Mouse (Mus musculus) embryonic facial prominence, embryonic 14.5 days (tissue): ENCODE results near the gene Fyn. TPM values are rescaled to one million over a fixed set of nuclear protein-coding genes. Genes with fewer than 3 reads are reported as not detected.

Experiments
- ATAC-seq: fragments of 200-750 bp; cut with Nextera tagmentation; 2 replicates; pipeline ENCODE4 v1.8.0; 2017; ENCODE audit warnings: low read depth, moderate number of reproducible peaks, moderate TSS enrichment
- DNase-seq: peaks from one replicate; pipeline ENCODE4 v3.0.0-alpha.2; 2015; ENCODE audit warnings: low spot score
- H3K27ac ChIP-seq: fragments of 300-500 bp; sonication (generic); replicated peaks from 2 replicates; pipeline ENCODE4 v1.5.1; 2014; ENCODE audit warnings: low read depth, mild to moderate bottlenecking, low read length, moderate library complexity
- H3K27me3 ChIP-seq: fragments of 300-500 bp; sonication (generic); replicated peaks from 2 replicates; pipeline ENCODE4 v1.6.1; 2014; ENCODE audit warnings: low read length; ENCODE audit not compliant: control insufficient read depth, insufficient read depth
- H3K36me3 ChIP-seq: fragments of 300-500 bp; sonication (generic); 2 replicates; pipeline ENCODE4 v1.6.1; 2014; ENCODE audit warnings: low read length, mixed read lengths; ENCODE audit not compliant: control insufficient read depth, insufficient read depth
- H3K4me1 ChIP-seq: fragments of 300-500 bp; sonication (generic); 2 replicates; pipeline ENCODE4 v1.6.1; 2014; ENCODE audit warnings: antibody characterized with exemption, low read length; ENCODE audit not compliant: control insufficient read depth, insufficient read depth
- H3K4me2 ChIP-seq: fragments of 300-500 bp; sonication (generic); 2 replicates; pipeline ENCODE4 v1.6.1; 2014; ENCODE audit warnings: low read depth, mild to moderate bottlenecking, low read length, moderate library complexity, mixed read lengths
- H3K4me3 ChIP-seq: fragments of 300-500 bp; sonication (generic); 2 replicates; pipeline ENCODE4 v1.5.1; 2014; ENCODE audit warnings: low read depth, mild to moderate bottlenecking, low read length
- H3K9ac ChIP-seq: fragments of 300-500 bp; sonication (generic); 2 replicates; pipeline ENCODE4 v1.6.1; 2014; ENCODE audit warnings: low read depth, mild to moderate bottlenecking, low read length, moderate library complexity, mixed read lengths
- H3K9me3 ChIP-seq: fragments of 300-500 bp; sonication (generic); 2 replicates; pipeline ENCODE4 v1.6.1; 2016; ENCODE audit warnings: low read length; ENCODE audit not compliant: control insufficient read depth
- WGBS: fragments of 180-500 bp; shearing (Covaris S2); extraction: QIAGEN DNeasy Blood & Tissue Kit; methylation state at CpG from one replicate; pipeline ENCODE4 v1.1.7; 2014; 5-methylcytosine and 5-hydroxymethylcytosine counted together
- polyA plus RNA-seq: library from polyadenylated mRNA; unstranded; fragments of >200 nt; fragmentation: Nextera tagmentation; extraction: Ambion mirVana; gene quantifications from 2 replicates; pipeline ENCODE4 v1.2.1, GENCODE M21; 2014

Gene Fyn
- polyA plus RNA-seq, 1 experiment from 2014 or later, result 60.8 TPM

GRCm38 (mm10) chr10:39449179-39449578, 80.5 kb downstream of the Fyn start:
- Histone ChIP-seq H3K4me2 (no peak overlapping the region), H3K4me3 (no peak overlapping the region), H3K27me3 (no peaks in the 10 kb centered on the region), H3K36me3 (no peaks in the 10 kb centered on the region), H3K9ac (no peak overlapping the region), H3K4me1 (peaks cover 28% of the 10 kb centered on the region), H3K27ac (no peak overlapping the region), H3K9me3 (no peaks in the 10 kb centered on the region)
- ATAC-seq (no peak), DNase-seq (peak; percentile 22)
- 57% methylated on average over 4 of the region's 4 CpGs for WGBS

- Histone ChIP-seq H3K27ac (peak overlapping the region; percentile 67), H3K4me3 (no peak overlapping the region), H3K27me3 (no peaks in the 10 kb centered on the region), H3K9ac (0 out of 2 replicates have a peak overlapping the region, but pooled peaks have one; percentile 8), H3K9me3 (no peaks in the 10 kb centered on the region), H3K4me2 (no peak overlapping the region), H3K36me3 (no peaks in the 10 kb centered on the region), H3K4me1 (peaks cover 31% of the 10 kb centered on the region)
- WGBS, result 60% methylated on average over 8 of the region's 8 CpGs
- ATAC-seq (no peak), DNase-seq (no peak)
These were observed 81.7 kb downstream of the Fyn start for GRCm38 (mm10) chr10:39450356-39450755.

GRCm38 (mm10) chr10:39451065-39451464, 82.4 kb downstream of the Fyn start:
- Histone ChIP-seq H3K4me1 (peaks cover 31% of the 10 kb centered on the region), H3K9ac (no peak overlapping the region), H3K27me3 (no peaks in the 10 kb centered on the region), H3K9me3 (no peaks in the 10 kb centered on the region), H3K4me2 (no peak overlapping the region), H3K27ac (no peak overlapping the region; the same call in 1 of the 2 replicates), H3K36me3 (no peaks in the 10 kb centered on the region), H3K4me3 (no peak overlapping the region)
- ATAC-seq, result no peak
- 51% methylated on average over 6 of the region's 6 CpGs for WGBS
- DNase-seq, result peak; percentile 60

GRCm38 (mm10) chr10:39451918-39452624, 83.4 kb downstream of the Fyn start:
- H3K4me1 ChIP-seq, result peaks cover 31% of the 10 kb centered on the region
- DNase-seq (no peak), ATAC-seq (no peak)
- H3K9ac ChIP-seq, result no peak overlapping the region
- H3K4me2 ChIP-seq, result no peak overlapping the region
- H3K9me3 ChIP-seq, result no peaks in the 10 kb centered on the region
- H3K27me3 ChIP-seq, result no peaks in the 10 kb centered on the region
- WGBS, result 72% methylated on average over 8 of the region's 8 CpGs
- H3K4me3 ChIP-seq, result no peak overlapping the region
- H3K27ac ChIP-seq, result no peak overlapping the region; the same call in 1 of the 2 replicates
- H3K36me3 ChIP-seq, result 0 out of 2 replicates have a peak, but pooled peaks cover 6% of the 10 kb centered on the region

- no peak overlapping the region for H3K4me2 ChIP-seq
These were observed 86.7 kb downstream of the Fyn start for GRCm38 (mm10) chr10:39455344-39455743.

GRCm38 (mm10) chr10:39455857-39456620, 87.4 kb downstream of the Fyn start:
- 0 out of 2 replicates have a peak, but pooled peaks cover 6% of the 10 kb centered on the region for H3K36me3 ChIP-seq
- H3K4me3 ChIP-seq, result no peak overlapping the region
- no peak for ATAC-seq
- DNase-seq, result no peak
- WGBS, result 80% methylated on average over 15 of the region's 15 CpGs
- no peaks in the 10 kb centered on the region for H3K9me3 ChIP-seq
- H3K4me1 ChIP-seq, result peaks cover 34% of the 10 kb centered on the region
- H3K9ac ChIP-seq, result no peak overlapping the region
- no peak overlapping the region for H3K4me2 ChIP-seq
- H3K27me3 ChIP-seq, result no peaks in the 10 kb centered on the region
- no peak overlapping the region for H3K27ac ChIP-seq

More at GRCm38 (mm10) chr10:39455344-39455743, 86.7 kb downstream of the Fyn start:
- no peak overlapping the region for H3K4me3 ChIP-seq
- no peak overlapping the region for H3K27ac ChIP-seq
- DNase-seq, result no peak
- H3K9ac ChIP-seq, result no peak overlapping the region
- H3K36me3 ChIP-seq, result 0 out of 2 replicates have a peak, but pooled peaks cover 6% of the 10 kb centered on the region
- 53% methylated on average over 4 of the region's 4 CpGs for WGBS
- peaks cover 40% of the 10 kb centered on the region for H3K4me1 ChIP-seq
- H3K9me3 ChIP-seq, result no peaks in the 10 kb centered on the region
- ATAC-seq, result no peak
- no peaks in the 10 kb centered on the region for H3K27me3 ChIP-seq

GRCm38 (mm10) chr10:39456776-39457175, 88.1 kb downstream of the Fyn start:
- peaks cover 34% of the 10 kb centered on the region for H3K4me1 ChIP-seq
- H3K36me3 ChIP-seq, result 0 out of 2 replicates have a peak, but pooled peaks cover 6% of the 10 kb centered on the region
- no peak overlapping the region for H3K4me3 ChIP-seq
- ATAC-seq, result no peak
- H3K9me3 ChIP-seq, result no peaks in the 10 kb centered on the region
- no peak for DNase-seq
- no peak overlapping the region for H3K4me2 ChIP-seq
- H3K9ac ChIP-seq, result no peak overlapping the region
- no peak overlapping the region for H3K27ac ChIP-seq
- 85% methylated on average over 6 of the region's 6 CpGs for WGBS
- no peaks in the 10 kb centered on the region for H3K27me3 ChIP-seq

- 0 out of 2 replicates have a peak, but pooled peaks cover 6% of the 10 kb centered on the region for H3K36me3 ChIP-seq
- H3K4me3 ChIP-seq, result no peak overlapping the region
- ATAC-seq (no peak), DNase-seq (no peak)
- no peak overlapping the region for H3K4me2 ChIP-seq
- no peaks in the 10 kb centered on the region for H3K27me3 ChIP-seq
- no peaks in the 10 kb centered on the region for H3K9me3 ChIP-seq
- 91% methylated on average over 11 of the region's 11 CpGs for WGBS
- H3K27ac ChIP-seq, result no peak overlapping the region
- H3K9ac ChIP-seq, result no peak overlapping the region
- peaks cover 35% of the 10 kb centered on the region for H3K4me1 ChIP-seq
These were observed 88.6 kb downstream of the Fyn start for GRCm38 (mm10) chr10:39457281-39457680.
